Mouse (Mus musculus): ENCODE results near the gene Hddc3. TPM values are rescaled to one million over a fixed set of nuclear protein-coding genes. Genes with fewer than 3 reads are reported as not detected.

Hddc3 gene
- polyA plus RNA-seq, 1 experiment from 2014 or later = 26.4 TPM

DNA sequence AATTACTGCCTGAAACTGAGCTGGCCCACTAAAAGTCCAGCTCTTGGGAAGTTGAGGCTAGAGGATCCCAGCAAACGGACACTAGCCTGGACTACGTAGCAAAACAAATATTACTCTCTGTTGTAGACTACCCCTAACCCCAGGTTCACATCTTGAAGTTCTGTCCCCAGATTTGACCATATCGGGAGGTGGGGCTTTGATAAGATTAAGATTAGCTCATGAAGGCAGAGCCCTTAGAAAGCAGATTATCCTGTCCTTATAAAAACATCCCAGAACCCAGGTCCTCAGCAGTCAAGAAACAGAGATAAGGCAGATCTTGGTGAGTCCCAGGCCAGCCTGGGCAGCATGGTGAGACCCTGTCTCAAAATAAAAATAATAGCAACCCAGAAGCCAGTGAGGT, 29.3 kb downstream of the Hddc3 start:
- H3K36me3 ChIP-seq = peaks cover 15% of the 10 kb centered on the region
- 78% methylated on average over 3 of the region's 3 CpGs for WGBS
- ATAC-seq = no peak
- H3K4me3 ChIP-seq (replicated peaks) = no peak overlapping the region
- no peak overlapping the region for H3K4me2 ChIP-seq (replicated peaks)
- H3K9ac ChIP-seq (replicated peaks) = no peak overlapping the region
- H3K27me3 ChIP-seq = 0 out of 2 replicates have a peak, but pooled peaks cover 9% of the 10 kb centered on the region
- peaks cover 29% of the 10 kb centered on the region for H3K4me1 ChIP-seq (replicated peaks)
- H3K9me3 ChIP-seq = no peaks in the 10 kb centered on the region
- H3K27ac ChIP-seq = no peak overlapping the region

DNA sequence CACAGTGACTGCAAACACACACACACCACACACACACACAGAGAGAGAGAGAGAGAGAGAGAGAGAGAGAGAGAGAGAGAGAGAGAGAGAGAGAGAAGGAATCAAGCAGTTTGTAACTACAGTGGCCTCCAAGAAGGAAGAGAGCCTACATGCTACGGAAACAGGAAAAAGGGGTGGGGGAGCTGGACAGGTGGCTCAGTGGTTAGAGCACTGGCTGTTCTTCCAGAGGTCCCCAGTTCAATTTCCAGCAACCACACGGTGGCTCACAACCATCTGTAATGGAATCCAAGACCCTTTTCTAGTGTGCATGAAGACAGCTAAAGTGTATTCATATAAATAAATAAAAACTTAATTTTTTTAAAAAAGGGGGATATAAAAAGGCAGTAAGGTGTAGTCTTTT, 29.8 kb downstream of the Hddc3 start:
- Histone ChIP-seq H3K4me3 (replicated peaks) (no peak overlapping the region), H3K4me1 (replicated peaks) (peaks cover 29% of the 10 kb centered on the region), H3K9ac (replicated peaks) (no peak overlapping the region), H3K36me3 (peaks cover 10% of the 10 kb centered on the region), H3K27ac (no peak overlapping the region), H3K4me2 (replicated peaks) (no peak overlapping the region), H3K9me3 (no peaks in the 10 kb centered on the region), H3K27me3 (0 out of 2 replicates have a peak, but pooled peaks cover 9% of the 10 kb centered on the region)
- 52% methylated on average over 2 of the region's 2 CpGs for WGBS
- ATAC-seq = no peak

DNA sequence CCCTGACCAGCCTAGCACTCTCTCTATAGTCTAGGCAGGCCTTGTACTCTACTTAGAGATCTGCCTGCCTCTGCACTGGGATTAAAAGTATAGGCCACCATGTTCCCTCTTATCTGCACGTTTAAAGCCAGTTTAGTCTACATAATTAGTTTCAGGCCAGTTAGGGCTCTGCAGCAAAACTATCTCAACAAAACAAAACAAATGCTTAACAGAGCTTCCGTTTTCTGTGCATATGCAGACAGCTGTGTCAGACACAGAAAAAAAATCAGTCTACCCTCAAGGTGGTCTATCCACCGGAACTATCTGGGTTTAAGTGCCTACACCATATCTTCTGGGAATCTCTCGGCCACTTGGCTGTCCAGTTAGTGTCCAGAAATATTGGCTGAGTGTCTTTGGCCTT, 30.4 kb downstream of the Hddc3 start:
- WGBS = 87% methylated on average over 4 of the region's 4 CpGs
- H3K27ac ChIP-seq = no peak overlapping the region
- H3K4me3 ChIP-seq (replicated peaks) = no peak overlapping the region
- peaks cover 29% of the 10 kb centered on the region for H3K4me1 ChIP-seq (replicated peaks)
- 0 out of 2 replicates have a peak, but pooled peaks cover 9% of the 10 kb centered on the region for H3K27me3 ChIP-seq
- peaks cover 3% of the 10 kb centered on the region for H3K36me3 ChIP-seq
- no peak for ATAC-seq
- no peak overlapping the region for H3K9ac ChIP-seq (replicated peaks)
- no peaks in the 10 kb centered on the region for H3K9me3 ChIP-seq
- no peak overlapping the region for H3K4me2 ChIP-seq (replicated peaks)

DNA sequence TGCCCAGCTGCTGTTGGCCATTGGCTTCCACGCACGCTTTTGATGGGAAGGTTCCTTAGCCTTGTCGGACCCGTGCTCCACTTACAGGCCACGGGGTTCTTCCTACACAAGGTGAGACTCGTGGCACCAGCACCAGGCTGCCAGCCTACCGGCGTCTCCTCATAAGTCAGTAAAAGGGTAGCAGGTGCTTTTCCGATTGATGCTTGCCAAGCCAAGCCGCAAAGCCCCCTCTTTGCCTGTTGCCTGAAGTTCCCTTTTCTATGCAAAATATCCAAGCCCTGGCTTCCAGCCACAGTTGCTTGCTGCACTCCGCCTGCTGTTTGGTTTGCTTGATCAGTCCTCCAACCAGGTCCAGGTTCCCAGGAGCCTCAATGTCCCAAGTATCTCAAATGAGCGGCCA, 30.9 kb downstream of the Hddc3 start:
- Histone ChIP-seq H3K4me3 (replicated peaks) (no peak overlapping the region), H3K9ac (replicated peaks) (no peak overlapping the region), H3K4me2 (replicated peaks) (no peak overlapping the region), H3K27ac (no peak overlapping the region), H3K9me3 (no peaks in the 10 kb centered on the region), H3K36me3 (no peaks in the 10 kb centered on the region), H3K27me3 (0 out of 2 replicates have a peak, but pooled peaks cover 9% of the 10 kb centered on the region), H3K4me1 (replicated peaks) (peaks cover 29% of the 10 kb centered on the region)
- ATAC-seq = no peak
- WGBS = 83% methylated on average over 12 of the region's 12 CpGs

DNA sequence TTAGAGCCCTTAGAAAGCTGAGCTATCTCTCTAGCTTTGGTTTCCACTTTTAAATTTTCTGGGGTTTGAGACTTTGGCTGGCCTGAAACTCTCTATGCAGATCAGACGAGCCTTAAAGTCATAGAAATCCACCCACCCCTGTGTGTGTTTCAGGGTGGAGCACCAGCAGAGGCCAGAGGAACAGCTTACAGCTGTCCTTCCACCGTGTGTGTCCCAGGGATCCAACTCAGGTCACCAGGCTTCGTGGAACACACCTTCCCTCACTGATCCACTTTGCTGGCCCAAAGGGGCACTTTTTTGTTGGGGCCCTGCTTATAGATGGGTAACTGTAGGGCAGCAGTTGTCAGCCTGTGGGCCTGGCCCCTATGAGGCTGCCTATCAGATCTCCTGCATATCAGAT, 31.4 kb downstream of the Hddc3 start:
- no peaks in the 10 kb centered on the region for H3K36me3 ChIP-seq
- ATAC-seq = no peak
- no peaks in the 10 kb centered on the region for H3K9me3 ChIP-seq
- H3K27me3 ChIP-seq = 0 out of 2 replicates have a peak, but pooled peaks cover 9% of the 10 kb centered on the region
- no peak overlapping the region for H3K27ac ChIP-seq
- WGBS = 71% methylated on average over 3 of the region's 3 CpGs
- H3K4me1 ChIP-seq (replicated peaks) = peaks cover 25% of the 10 kb centered on the region
- H3K4me3 ChIP-seq (replicated peaks) = no peak overlapping the region
- no peak overlapping the region for H3K9ac ChIP-seq (replicated peaks)
- H3K4me2 ChIP-seq (replicated peaks) = no peak overlapping the region

DNA sequence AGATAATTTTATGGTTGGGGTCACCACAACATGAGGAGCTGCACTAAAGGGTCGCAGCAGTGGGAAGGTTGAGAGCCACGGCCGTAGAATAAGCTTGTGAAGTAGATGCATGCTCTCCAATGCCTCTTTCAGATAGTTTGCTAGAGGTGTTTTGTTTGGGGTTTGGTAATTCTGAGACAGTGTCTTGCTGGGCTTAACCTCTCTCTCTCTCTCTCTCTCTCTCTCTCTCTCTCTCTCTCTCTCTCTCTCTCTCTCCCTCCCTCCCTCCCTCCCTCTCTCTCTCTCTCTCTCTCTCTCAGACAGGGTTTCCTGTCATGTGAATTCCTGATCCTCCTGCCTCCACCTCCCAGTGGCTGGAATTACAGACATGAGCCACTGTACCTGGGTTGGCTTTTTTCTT, 31.8 kb downstream of the Hddc3 start:
- H3K9ac ChIP-seq (replicated peaks) = no peak overlapping the region
- no peaks in the 10 kb centered on the region for H3K9me3 ChIP-seq
- 0 out of 2 replicates have a peak, but pooled peaks cover 9% of the 10 kb centered on the region for H3K27me3 ChIP-seq
- H3K27ac ChIP-seq = no peak overlapping the region
- ATAC-seq = no peak
- H3K4me3 ChIP-seq (replicated peaks) = no peak overlapping the region
- 92% methylated on average over 3 of the region's 3 CpGs for WGBS
- H3K4me1 ChIP-seq (replicated peaks) = peaks cover 20% of the 10 kb centered on the region
- H3K36me3 ChIP-seq = no peaks in the 10 kb centered on the region
- H3K4me2 ChIP-seq (replicated peaks) = no peak overlapping the region

DNA sequence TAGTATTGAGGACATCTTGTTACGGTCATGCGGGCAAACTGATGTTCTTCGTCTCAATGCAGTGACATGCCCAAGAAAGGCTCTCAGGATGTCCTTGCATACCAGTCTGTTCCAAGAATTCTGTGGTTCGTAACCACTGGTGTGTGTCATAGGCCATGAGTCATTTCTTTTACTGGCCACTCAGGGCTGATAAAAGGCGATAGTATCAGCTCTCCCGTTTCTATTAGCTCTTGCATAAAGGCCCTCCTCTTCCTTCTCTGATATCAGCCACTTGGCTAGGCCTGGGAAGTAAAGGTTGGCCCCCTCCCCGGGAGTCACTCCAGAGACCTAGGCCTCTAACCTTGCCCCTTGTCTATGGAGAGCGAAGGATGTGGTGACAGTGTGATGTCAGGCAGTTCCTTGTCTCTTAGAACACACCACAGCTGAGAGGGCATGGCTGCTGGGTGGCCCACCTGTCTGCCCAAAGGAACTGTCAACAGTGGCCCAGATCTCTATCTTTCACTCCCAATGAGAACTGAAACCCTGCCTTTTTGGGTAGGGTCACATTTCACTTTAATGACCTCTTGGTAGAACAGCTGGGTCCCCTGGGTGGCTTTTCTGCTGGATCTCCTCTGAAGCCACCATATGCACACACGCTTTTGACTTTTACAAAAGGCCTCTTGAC, 32.6 kb downstream of the Hddc3 start:
- peaks cover 13% of the 10 kb centered on the region for H3K4me1 ChIP-seq (replicated peaks)
- H3K36me3 ChIP-seq = no peaks in the 10 kb centered on the region
- no peaks in the 10 kb centered on the region for H3K9me3 ChIP-seq
- no peak overlapping the region for H3K4me2 ChIP-seq (replicated peaks)
- 90% methylated on average over 9 of the region's 9 CpGs for WGBS
- no peak for ATAC-seq
- 0 out of 2 replicates have a peak, but pooled peaks cover 9% of the 10 kb centered on the region for H3K27me3 ChIP-seq
- no peak overlapping the region for H3K9ac ChIP-seq (replicated peaks)
- H3K4me3 ChIP-seq (replicated peaks) = no peak overlapping the region
- no peak overlapping the region for H3K27ac ChIP-seq

DNA sequence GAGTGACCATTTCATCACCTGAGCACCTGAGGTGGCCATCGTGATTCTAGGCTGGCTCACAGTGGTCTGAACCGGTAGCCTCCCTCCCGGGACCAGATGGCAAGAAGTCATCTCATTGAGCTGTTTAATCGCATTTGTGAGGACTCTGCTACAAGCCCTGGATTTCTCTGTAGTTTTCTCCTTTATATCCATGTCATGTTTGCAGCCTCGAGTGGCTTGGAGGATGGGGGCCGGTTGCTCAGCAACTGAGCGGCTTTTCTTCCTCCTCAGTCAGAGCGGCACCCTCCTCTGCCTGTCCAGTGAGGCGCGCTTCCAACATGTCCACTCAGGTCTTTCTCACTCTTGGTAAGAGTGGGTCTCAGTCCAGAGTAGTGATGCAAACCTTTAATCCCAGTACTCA, 33.3 kb downstream of the Hddc3 start:
- peak; percentile 46; the same call in 1 of the 2 replicates for ATAC-seq

DNA sequence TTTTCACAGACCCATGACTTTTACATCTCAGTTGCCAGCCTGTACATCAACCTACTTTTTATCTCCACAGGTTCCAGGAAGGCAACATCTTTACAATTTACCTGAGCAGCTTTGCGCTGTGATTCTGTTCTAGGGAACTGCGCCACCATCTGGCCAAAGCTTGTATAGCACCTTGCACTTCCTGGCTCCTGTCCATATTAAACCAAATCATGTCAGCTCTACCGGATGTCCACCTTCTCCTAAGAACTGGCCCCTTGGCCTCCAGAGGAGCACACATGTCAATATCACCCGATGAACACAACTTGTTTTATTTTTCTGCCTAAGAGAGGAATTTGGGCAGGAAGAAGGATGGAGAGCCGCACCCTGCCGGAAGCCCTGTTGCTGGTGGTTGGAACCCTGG, 34.6 kb downstream of the Hddc3 start:
- WGBS = 38% methylated on average over 6 of the region's 6 CpGs
- peaks cover 13% of the 10 kb centered on the region for H3K4me1 ChIP-seq (replicated peaks)
- H3K27ac ChIP-seq = no peak overlapping the region
- no peak for ATAC-seq
- H3K4me2 ChIP-seq (replicated peaks) = no peak overlapping the region
- no peak overlapping the region for H3K9ac ChIP-seq (replicated peaks)
- H3K4me3 ChIP-seq (replicated peaks) = no peak overlapping the region
- H3K36me3 ChIP-seq = no peaks in the 10 kb centered on the region
- peaks cover 18% of the 10 kb centered on the region for H3K27me3 ChIP-seq
- no peaks in the 10 kb centered on the region for H3K9me3 ChIP-seq

More for the DNA sequence above, 33.3 kb downstream of the Hddc3 start:
- 47% methylated on average over 10 of the region's 10 CpGs for WGBS
- Histone ChIP-seq H3K9ac (replicated peaks) (no peak overlapping the region), H3K36me3 (no peaks in the 10 kb centered on the region), H3K4me3 (replicated peaks) (no peak overlapping the region), H3K4me2 (replicated peaks) (no peak overlapping the region), H3K9me3 (no peaks in the 10 kb centered on the region), H3K4me1 (replicated peaks) (peaks cover 13% of the 10 kb centered on the region), H3K27ac (no peak overlapping the region), H3K27me3 (0 out of 2 replicates have a peak, but pooled peaks cover 9% of the 10 kb centered on the region)

DNA sequence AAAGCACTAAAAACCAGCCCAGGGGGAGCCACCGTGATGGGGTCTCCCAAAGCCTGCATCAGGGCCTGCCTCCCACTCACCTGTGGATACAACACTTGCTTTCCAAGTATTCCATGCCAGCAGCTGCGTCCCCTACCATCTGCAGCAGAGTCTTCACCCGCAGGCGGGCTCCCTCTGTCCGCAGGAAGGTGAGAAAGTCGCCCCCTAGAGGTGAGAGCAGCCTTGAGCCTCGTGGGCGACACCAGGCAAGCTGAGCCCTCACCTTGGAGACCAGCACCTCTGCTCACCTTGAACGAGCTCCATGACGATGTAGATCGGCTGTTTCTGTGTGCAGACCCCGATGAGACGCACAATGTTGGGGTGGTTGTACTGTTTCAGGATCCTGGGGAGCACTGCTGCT, 36.6 kb downstream of the Hddc3 start:
- H3K4me1 ChIP-seq (replicated peaks) = peaks cover 13% of the 10 kb centered on the region
- no peaks in the 10 kb centered on the region for H3K9me3 ChIP-seq
- no peak overlapping the region for H3K27ac ChIP-seq
- no peaks in the 10 kb centered on the region for H3K36me3 ChIP-seq
- 47% methylated on average over 13 of the region's 13 CpGs for WGBS
- peaks cover 12% of the 10 kb centered on the region for H3K27me3 ChIP-seq
- no peak overlapping the region for H3K4me2 ChIP-seq (replicated peaks)
- no peak overlapping the region for H3K4me3 ChIP-seq (replicated peaks)
- ATAC-seq = no peak
- no peak overlapping the region for H3K9ac ChIP-seq (replicated peaks)

DNA sequence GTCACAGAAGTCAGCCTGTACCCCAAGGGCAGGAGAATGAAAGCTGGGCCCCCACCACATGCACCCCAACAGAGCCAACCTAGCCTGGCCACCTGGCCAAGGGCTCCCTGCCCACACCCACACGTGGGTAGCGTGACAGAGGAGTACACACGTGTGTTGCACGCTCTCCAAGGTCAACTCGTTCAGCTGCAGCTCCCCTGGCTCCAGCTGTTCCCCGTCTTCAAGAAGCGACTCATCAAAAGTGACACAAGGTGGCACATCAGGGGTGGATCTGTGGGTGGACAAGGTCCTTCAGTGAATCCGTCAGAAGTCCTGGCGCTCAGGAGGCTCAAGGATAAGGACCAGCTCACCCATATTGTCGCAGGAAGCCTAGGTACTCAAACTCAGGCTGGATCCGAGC, 40.0 kb downstream of the Hddc3 start:
- no peaks in the 10 kb centered on the region for H3K9me3 ChIP-seq
- ATAC-seq = no peak
- H3K4me1 ChIP-seq (replicated peaks) = peaks cover 16% of the 10 kb centered on the region
- no peaks in the 10 kb centered on the region for H3K36me3 ChIP-seq
- no peak overlapping the region for H3K27ac ChIP-seq
- no peak overlapping the region for H3K4me2 ChIP-seq (replicated peaks)
- peaks cover 18% of the 10 kb centered on the region for H3K27me3 ChIP-seq
- H3K9ac ChIP-seq (replicated peaks) = no peak overlapping the region
- no peak overlapping the region for H3K4me3 ChIP-seq (replicated peaks)
- WGBS = 75% methylated on average over 11 of the region's 11 CpGs

DNA sequence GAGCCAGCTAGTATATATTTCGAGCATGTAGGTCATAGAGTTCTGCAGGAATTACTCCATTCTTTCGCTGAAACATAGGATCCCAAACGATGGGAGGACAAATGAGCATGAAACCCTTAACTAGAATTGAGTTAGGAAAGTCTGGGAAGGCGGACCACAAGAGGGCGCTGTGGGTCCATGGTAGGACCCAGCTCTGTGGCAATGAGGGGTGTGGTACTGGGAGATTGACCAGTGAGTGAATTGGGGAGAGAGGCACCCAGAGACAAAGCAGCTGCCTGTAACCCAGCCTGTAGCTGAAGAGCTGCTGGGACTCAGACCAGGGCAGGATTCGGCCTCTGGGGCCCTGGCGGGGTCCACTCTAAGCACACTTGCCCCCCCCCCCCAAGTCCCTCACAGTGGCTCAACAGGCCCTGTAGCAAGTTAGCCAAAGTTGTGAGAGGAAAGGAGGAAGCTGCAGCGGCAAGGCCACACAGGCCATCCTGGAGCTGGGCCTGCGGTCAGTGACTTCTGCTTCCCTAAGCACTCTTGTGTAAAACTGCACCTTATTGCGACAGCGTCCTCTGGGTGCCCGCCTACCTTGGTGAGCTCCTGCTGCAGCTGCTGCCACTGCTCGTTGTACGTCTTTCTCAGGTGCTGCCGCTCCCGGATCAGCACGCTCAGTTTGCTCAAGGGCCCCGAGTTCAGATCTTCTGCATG, 43.5 kb downstream of the Hddc3 start:
- Histone ChIP-seq H3K4me2 (replicated peaks) (peak overlapping the region; percentile 44), H3K27me3 (peaks cover 17% of the 10 kb centered on the region), H3K9ac (replicated peaks) (0 out of 2 replicates have a peak overlapping the region, but pooled peaks have one; percentile 28), H3K4me1 (replicated peaks) (peaks cover 25% of the 10 kb centered on the region), H3K4me3 (replicated peaks) (no peak overlapping the region), H3K36me3 (peaks cover 17% of the 10 kb centered on the region), H3K27ac (peak overlapping the region; percentile 14; the same call in 1 of the 2 replicates), H3K9me3 (no peaks in the 10 kb centered on the region)
- peak; percentile 66 for ATAC-seq
- 30% methylated on average over 18 of the region's 18 CpGs for WGBS
